Comparison of ENCODE assay signal across 8 mouse cellular contexts in genomic region chr9:45828291-45828963, GRCm38 (mm10). TPM values are rescaled to one million over a fixed set of nuclear protein-coding genes. Genes with fewer than 3 reads are reported as not detected.
A peak's percentile ranks its signal among the peaks of the same experiment; 100 is the strongest.
DNase-seq lines count a peak whose midpoint lies in the region; ATAC-seq and TF ChIP-seq lines count a peak whose summit lies in the region.

TSS of gene Cep164 (minus strand) at chr9:45828691.

- no peak for TF ChIP-seq CTCF in cortical plate, adult 2 months (IDR thresholded peaks at IDR 0.05; ENCODE audit: extremely low read depth, insufficient read depth, low read length)

- TF ChIP-seq POLR2A in cortical plate, adult 2 months (IDR thresholded peaks at IDR 0.05; ENCODE audit: extremely low read depth, insufficient read depth, low read length), result no peak

- peaks cover 22% of the 10 kb centered on the region for H3K9me3 ChIP-seq in megakaryocyte, embryonic 14.5 days

- H3K4me3 ChIP-seq in cortical plate, adult 2 months (ENCODE audit: insufficient read depth, low read length), result peak within 1 kb of the TSS; percentile 57
- H3K4me3 ChIP-seq in megakaryocyte, embryonic 14.5 days (replicated peaks), result peak within 1 kb of the TSS; percentile 91

- no peaks in the 10 kb centered on the region for H3K4me1 ChIP-seq in cortical plate, adult 2 months (ENCODE audit: control insufficient read depth, insufficient read depth, low read length)
- H3K4me1 ChIP-seq in megakaryocyte, embryonic 14.5 days, result peaks cover 14% of the 10 kb centered on the region

- H3K36me3 ChIP-seq in megakaryocyte, embryonic 14.5 days (replicated peaks; ENCODE audit: low read length), result no peaks in the 10 kb centered on the region

- no peak within 1 kb of the TSS for H3K27ac ChIP-seq in cortical plate, adult 2 months (ENCODE audit: insufficient read depth, low read length)

- peaks cover 71% of the 10 kb centered on the region for H3K27me3 ChIP-seq in megakaryocyte, embryonic 14.5 days (replicated peaks)

- peak; percentile 99 for ATAC-seq in activated CD4-positive, CD25-positive, alpha-beta regulatory T cell, adult 4 months

- peak; percentile 75 for DNase-seq in gastrocnemius, adult 8-10 months (ENCODE audit: low spot score in 2 of 2)
- peak; percentile 79 for DNase-seq in hindlimb bud, embryonic 11.5 days (ENCODE audit: extremely low spot score, low read depth, low spot score)
- peak; percentile 72 to 88 for DNase-seq in left cerebral cortex, adult 8-10 months (ENCODE audit: low spot score in 2 of 2)
- DNase-seq in right cerebral cortex, postnatal 10 days (ENCODE audit: low spot score in 2 of 2), result peak; percentile 94 to 96
- DNase-seq in urinary bladder, postnatal 25 days (ENCODE audit: low spot score), result peak; percentile 67

RNA-seq across cellular contexts. Expression of gene Cep164, which starts in this region (rescaled TPM):
- polyA plus RNA-seq in activated CD4-positive, CD25-positive, alpha-beta regulatory T cell, adult 4 months (2017; shearing (Covaris generic)), result 1 to 10 TPM; 7.9 to 8.6 TPM
- 18.5 and 22.5 TPM in 2 replicates for polyA plus RNA-seq in cortical plate, adult 2 months (2012; rRNA removed)
- total RNA-seq in gastrocnemius, adult 8-10 months (2022), result 1 to 10 TPM; 2.1 to 3.9 (median 2.4) TPM
- 10 to 100 TPM; 14.9 to 16.3 (median 15.3) TPM for total RNA-seq in left cerebral cortex, adult 8-10 months (2022)
- polyA plus RNA-seq in megakaryocyte, embryonic 14.5 days (2012; ENCODE audit: insufficient read depth, low replicate concordance), result 13.4 TPM in 1 of 2 replicates, not detected in the other
